Mouse (Mus musculus) olfactory bulb, adult 2 months (tissue): Measurements from ENCODE around the gene Map6. TPM values are rescaled to one million over a fixed set of nuclear protein-coding genes. Genes with fewer than 3 reads are reported as not detected.

Experiments
- H3K27ac ChIP-seq: fragments of 200-500 bp; 2 replicates; pipeline ENCODE4 v1.5.1; 2012; ENCODE audit warnings: low read depth, low read length; ENCODE audit not compliant: insufficient read depth
- H3K4me1 ChIP-seq: fragments of 200-500 bp; 2 replicates; pipeline ENCODE4 v1.6.1; 2012; ENCODE audit warnings: low read length; ENCODE audit not compliant: control insufficient read depth, insufficient read depth
- H3K4me3 ChIP-seq: fragments of 200-500 bp; 2 replicates; pipeline ENCODE4 v1.5.1; 2012; ENCODE audit warnings: mild to moderate bottlenecking, low read depth, low read length, moderate library complexity; ENCODE audit not compliant: insufficient read depth
- CTCF ChIP-seq: fragments of 200-500 bp; IDR thresholded peaks from 2 replicates; pipeline ENCODE4 v1.5.1; 2012; ENCODE audit warnings: low read depth, mild to moderate bottlenecking, low read length, moderate library complexity; ENCODE audit not compliant: insufficient read depth
- POLR2A ChIP-seq: fragments of 200-500 bp; IDR thresholded peaks from 2 replicates; pipeline ENCODE4 v1.6.1; 2012; ENCODE audit warnings: mild to moderate bottlenecking, low read depth, low read length, moderate library complexity; ENCODE audit not compliant: insufficient read depth
- WGBS: fragments of 180-500 bp; shearing (Covaris S2); methylation state at CpG from one replicate; pipeline ENCODE4 v1.1.7; 2018; 5-methylcytosine and 5-hydroxymethylcytosine counted together
- polyA plus RNA-seq: library from polyadenylated mRNA; stranded (reverse); fragments of >200 nt; gene quantifications from 2 replicates; pipeline ENCODE4 v1.2.4, GENCODE M21; 2012; ENCODE audit warnings: low replicate concordance; ENCODE audit not compliant: missing spikeins, insufficient read depth, insufficient read length

Map6 gene
- not detected in 2 replicates for polyA plus RNA-seq

DNA sequence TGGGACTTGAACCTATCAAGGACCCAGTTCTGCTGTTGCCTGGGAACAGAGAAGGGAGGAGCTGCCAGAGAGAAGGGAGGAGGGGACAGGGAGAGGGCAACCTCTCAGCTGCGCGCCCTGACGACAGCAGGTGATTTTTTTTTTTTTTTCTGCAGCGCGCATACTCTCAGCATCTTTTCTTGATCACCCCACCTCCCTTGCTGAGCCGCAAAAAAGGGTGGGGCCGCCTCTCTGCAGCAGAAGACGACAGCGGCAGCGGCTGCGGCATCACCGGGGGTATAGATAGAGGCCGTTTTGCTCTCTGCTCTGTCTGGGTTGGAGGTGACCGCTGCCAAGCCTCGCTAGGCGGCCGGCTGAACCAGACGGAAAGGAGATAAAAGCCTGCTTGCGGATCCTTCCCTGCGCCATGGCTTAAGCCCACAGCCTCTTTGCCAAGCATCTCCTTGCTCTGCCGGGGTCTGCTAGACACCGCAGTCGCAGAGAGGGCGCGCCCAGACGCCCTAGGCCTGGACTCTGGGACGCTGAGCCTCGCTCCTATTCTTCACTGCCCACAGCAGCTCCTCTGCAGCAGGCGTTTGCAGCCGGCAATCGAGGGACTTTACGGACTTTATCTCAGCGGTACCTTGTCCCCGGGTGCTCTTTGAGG lies at the start of gene Map6:
TSS of gene Map6 (plus strand) at position 197 of the 646 bp plus-strand sequence.
- Histone ChIP-seq H3K27ac (peak within 1 kb of the TSS; percentile 89), H3K4me1 (peaks cover 16% of the 10 kb centered on the region), H3K4me3 (peak within 1 kb of the TSS; percentile 74)
- WGBS, result under 1% methylated on average over 34 of the region's 34 CpGs
- TF ChIP-seq POLR2A (peak; percentile 66), CTCF (no peak)

DNA sequence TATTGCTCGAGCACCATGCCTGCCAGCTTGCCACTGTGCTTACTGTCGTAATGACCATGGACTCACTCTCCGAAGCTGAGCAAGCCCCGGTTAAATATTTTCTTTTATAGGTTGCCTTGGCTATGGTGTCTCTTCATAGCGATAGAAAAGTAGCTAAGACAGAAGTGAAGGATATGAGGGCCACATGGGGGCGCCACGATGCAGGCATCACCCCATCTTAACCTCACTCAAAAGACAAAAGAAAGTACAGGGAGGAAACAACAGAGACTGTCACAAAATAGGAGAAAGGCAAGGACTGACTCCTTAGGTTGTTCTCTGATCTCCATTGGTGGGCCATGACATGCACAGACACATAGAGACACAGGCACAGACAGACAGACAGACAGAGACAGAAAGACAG lies 43.0 kb upstream of the Map6 start:
- no peak for TF ChIP-seq POLR2A
- no peak for TF ChIP-seq CTCF

GRCm38 (mm10) chr7:99224648-99225190 lies 42.5 kb upstream of the Map6 start:
- Histone ChIP-seq H3K4me1 (no peaks in the 10 kb centered on the region), H3K27ac (no peak overlapping the region), H3K4me3 (no peak overlapping the region)
- TF ChIP-seq POLR2A, result no peak
- TF ChIP-seq CTCF, result no peak
- 40% methylated on average over 1 of the region's 1 CpGs for WGBS

More for the DNA sequence above, 43.0 kb upstream of the Map6 start:
- Histone ChIP-seq H3K4me1 (no peaks in the 10 kb centered on the region), H3K27ac (no peak overlapping the region), H3K4me3 (no peak overlapping the region)
- 75% methylated on average over 7 of the region's 7 CpGs for WGBS

- H3K27ac ChIP-seq, result no peak overlapping the region
- no peak overlapping the region for H3K4me3 ChIP-seq
- TF ChIP-seq POLR2A (no peak), CTCF (no peak)
- WGBS, result 84% methylated on average over 6 of the region's 6 CpGs
- H3K4me1 ChIP-seq, result no peaks in the 10 kb centered on the region
Measured at GRCm38 (mm10) chr7:99225421-99225820, 41.8 kb upstream of the Map6 start.

DNA sequence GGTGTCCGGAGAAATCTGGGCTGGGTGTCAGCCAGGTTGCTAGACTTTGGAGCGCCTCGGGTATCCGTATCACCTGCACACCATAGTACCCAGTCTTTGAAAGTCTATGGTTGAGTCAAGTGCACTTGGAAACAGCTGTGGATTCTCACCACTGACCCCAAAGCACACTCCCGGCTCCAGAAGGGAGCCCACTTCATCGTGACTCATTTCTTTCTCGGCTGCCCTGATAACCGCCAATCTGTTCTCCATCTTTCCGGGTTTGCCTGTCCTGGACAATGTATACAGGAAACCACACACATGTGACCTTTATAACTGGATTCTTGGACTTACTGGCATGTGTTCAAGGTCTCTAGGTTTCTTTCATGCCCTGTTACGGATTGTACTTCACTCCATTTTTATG lies 40.6 kb upstream of the Map6 start:
- no peak for TF ChIP-seq POLR2A
- TF ChIP-seq CTCF, result no peak
- no peak overlapping the region for H3K4me3 ChIP-seq
- H3K4me1 ChIP-seq, result no peaks in the 10 kb centered on the region
- WGBS, result 91% methylated on average over 10 of the region's 10 CpGs
- no peak overlapping the region for H3K27ac ChIP-seq

DNA sequence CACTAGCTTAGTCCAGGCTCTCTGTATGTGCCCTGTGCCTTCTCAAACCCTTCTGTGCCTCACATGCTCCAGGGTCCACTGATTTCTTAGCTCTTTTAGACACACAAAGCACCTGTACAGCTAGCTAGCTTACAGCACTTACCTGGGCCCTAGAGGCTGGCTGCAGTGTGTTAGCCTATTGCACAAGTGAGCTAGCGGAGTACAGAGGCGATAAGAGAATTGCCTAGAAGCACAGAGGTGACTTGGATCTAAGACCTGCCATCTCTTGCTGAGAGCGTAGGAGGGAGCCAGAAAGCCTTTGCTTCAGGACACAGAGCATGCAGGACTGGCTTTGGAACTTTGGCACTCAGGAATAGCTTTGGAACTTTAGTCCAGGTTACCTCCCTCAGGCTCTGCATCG lies 40.0 kb upstream of the Map6 start:
- Histone ChIP-seq H3K27ac (no peak overlapping the region), H3K4me3 (no peak overlapping the region), H3K4me1 (no peaks in the 10 kb centered on the region)
- TF ChIP-seq POLR2A (no peak), CTCF (no peak)
- WGBS, result 96% methylated on average over 4 of the region's 4 CpGs

DNA sequence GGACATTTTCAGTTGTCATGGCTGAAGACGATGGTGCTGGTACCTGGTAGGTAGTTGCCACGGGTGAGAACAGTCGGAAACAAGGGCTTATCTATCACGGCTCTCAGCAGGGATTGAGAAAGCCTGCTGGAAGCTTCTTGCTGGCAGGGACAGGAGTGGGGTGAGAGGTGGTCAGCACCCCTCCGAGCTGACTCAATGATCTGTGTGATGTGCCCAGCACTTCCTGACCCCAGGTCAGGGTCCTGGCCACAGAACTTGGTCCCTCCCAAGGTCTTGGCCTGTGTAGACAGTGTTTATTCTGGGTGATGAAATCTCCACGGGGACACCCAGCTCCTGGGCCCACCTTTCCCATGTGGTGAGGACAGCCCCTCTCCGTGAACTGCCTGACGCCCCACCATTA lies 38.4 kb upstream of the Map6 start:
- WGBS, result 92% methylated on average over 8 of the region's 8 CpGs
- TF ChIP-seq POLR2A, result no peak
- no peak for TF ChIP-seq CTCF
- no peak overlapping the region for H3K27ac ChIP-seq

DNA sequence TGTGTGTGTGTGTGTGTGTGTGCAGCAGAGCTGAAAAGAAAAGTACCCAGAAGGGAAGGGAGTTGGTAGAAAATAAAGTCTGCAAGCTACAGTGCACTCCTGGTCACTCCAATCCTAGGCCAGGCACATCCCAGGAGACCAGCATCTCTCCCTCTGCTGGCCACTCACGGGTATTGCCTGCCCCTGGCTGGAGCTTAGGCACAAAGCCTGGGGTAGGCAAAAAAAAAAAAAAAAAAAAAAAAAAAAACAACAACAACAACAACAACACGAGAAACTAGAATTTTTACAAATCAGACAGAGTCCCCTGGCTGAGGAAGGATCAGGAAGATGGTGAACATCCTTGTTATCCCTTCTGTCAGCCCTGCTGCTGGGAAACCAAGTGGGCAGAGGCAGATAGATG lies 37.8 kb upstream of the Map6 start:
- TF ChIP-seq CTCF (peak; percentile 48; the same call in 1 of the 2 replicates), POLR2A (no peak)
- no peak overlapping the region for H3K4me3 ChIP-seq
- 38% methylated on average over 2 of the region's 2 CpGs for WGBS
- H3K4me1 ChIP-seq, result no peaks in the 10 kb centered on the region
- no peak overlapping the region for H3K27ac ChIP-seq

More for the DNA sequence above, 38.4 kb upstream of the Map6 start:
- no peak overlapping the region for H3K4me3 ChIP-seq
- H3K4me1 ChIP-seq, result no peaks in the 10 kb centered on the region

DNA sequence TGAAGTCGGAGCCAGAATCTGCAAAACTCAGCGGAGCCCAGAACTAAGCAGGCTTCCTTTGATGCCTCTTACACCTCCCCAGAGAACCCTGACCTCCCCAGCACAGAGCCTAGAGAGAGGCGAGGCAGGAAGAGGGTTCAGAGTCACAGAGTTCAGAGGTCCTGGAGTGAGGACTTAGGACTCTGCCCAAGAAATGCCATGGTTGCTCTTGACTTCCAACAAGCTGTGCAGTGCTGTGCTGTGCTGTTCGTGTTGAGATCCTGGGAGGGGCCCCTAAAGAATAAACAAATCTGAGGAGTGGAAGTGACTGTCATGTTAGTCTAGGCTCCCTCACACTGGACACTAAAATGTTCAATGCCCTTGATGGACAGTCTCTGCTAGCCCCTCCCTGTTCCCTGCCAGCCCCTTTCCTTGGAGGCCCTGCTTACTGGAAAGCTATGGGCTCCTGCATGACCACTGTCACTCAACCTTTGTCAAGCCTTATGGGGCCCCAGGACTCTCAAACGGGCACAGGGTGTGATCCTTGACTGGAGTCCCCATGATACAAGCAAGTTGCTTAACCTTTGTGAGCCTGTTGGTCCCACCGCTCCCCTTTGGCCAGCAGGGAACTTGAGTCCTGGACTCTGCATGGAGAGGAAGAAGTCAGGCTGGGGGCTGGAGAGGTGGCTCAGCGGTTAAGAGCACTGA lies 37.0 kb upstream of the Map6 start:
- no peak for TF ChIP-seq CTCF
- no peak for TF ChIP-seq POLR2A
- Histone ChIP-seq H3K27ac (no peak overlapping the region), H3K4me3 (no peak overlapping the region), H3K4me1 (no peaks in the 10 kb centered on the region)
- 79% methylated on average over 7 of the region's 7 CpGs for WGBS
